Mouse (Mus musculus) sigmoid colon, adult 10 weeks (tissue): ENCODE results near the gene Ghrhr. TPM values are rescaled to one million over a fixed set of nuclear protein-coding genes. Genes with fewer than 3 reads are reported as not detected.

ENCODE experiments used
- polyA plus RNA-seq: library from polyadenylated mRNA; stranded (reverse); fragments of 350-450 nt; fragmentation: Illumina TruSeq; extraction: RNeasy Lipid Tissue Mini Kit (QIAGEN cat#74804); gene quantifications from one replicate; pipeline ENCODE4 v1.2.3, GENCODE M21; 2014; ENCODE audit warnings: low read depth, low replicate concordance

The Ghrhr gene
- not detected for polyA plus RNA-seq

DNA sequence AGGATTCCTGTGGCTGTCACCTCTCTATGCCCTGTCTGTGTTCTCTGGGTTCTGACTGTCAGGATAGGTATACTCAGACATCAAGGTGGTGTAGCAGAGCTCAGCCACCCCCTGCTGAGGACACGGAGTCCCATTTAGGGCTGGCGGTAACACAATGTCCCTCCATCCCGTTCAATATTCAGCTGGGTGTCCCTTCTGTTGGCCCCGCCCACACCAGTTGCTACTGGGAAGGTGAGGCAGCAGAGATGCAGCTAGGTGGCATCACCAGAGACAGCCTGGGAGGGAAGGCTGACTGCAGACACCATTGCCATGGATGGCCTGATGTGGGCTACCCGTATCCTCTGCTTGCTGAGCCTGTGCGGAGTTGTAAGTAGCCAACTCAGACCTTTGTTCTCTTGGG lies at the start of gene Ghrhr:
Ghrhr (plus strand) TSS at position 220 of the 400 bp plus-strand sequence.

DNA sequence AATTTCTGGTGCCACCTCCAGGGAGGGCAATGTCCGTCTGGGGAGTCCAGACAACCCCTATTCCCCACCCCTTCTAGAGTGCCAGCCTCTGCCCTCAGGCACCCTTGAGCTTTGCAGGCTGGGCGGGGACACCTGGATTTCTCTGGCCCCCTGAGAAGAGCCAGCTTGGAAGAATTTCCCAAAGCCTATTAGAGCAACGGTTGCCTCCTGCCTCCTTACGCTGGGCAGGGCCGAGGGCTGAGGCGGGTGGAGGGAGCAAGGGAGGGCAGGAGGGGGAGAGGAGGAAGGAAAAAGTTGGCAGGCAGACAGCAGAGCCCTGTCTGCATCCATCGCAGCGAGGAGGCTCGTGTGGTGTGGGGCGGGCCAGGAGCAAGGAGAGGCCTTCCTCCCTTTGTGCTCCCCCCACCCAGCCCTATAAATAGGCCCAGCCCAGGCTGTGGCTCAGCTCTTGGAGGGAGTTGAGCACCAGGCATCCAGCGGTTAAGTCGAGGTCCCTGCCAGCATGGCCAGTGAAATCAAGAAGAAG lies 40.0 kb upstream of the Ghrhr start, which contains the start of gene Aqp1:
Aqp1 (plus strand) TSS at position 444 of the 526 bp plus-strand sequence.

Other genes starting within 250 kb of the Ghrhr start
- gene Crhr2, start 243.3 kb upstream of the Ghrhr start, polyA plus RNA-seq = not detected
- gene Inmt, start 201.3 kb upstream of the Ghrhr start, polyA plus RNA-seq = 1.5 TPM
- gene Mindy4, start 172.9 kb upstream of the Ghrhr start, polyA plus RNA-seq = 0.95 TPM
- 8.1 TPM for gene Aqp1, start 39.9 kb upstream of the Ghrhr start, polyA plus RNA-seq
- 2.9 TPM for gene Adcyap1r1, start 75.7 kb downstream of the Ghrhr start, polyA plus RNA-seq